Mouse (Mus musculus): Measurements from ENCODE around the gene Frmpd2.

- TF ChIP-seq CTCF (IDR thresholded peaks at IDR 0.05) (no peak), EP300 (IDR thresholded peaks at IDR 0.05) (no peak)
Observed at GRCm38 (mm10) chr14:33607431-33607830, 135.9 kb downstream of the Frmpd2 start.
